Mouse (Mus musculus) brain, embryonic 14.5 days (tissue): ENCODE measurements around the gene Plekhb2.

Experiments
- CTCF ChIP-seq: fragments of 200-500 bp; IDR thresholded peaks from 2 replicates; pipeline ENCODE4 v1.5.1; 2012; ENCODE audit warnings: inconsistent platforms, mild to moderate bottlenecking, moderate library complexity, borderline replicate concordance; ENCODE audit not compliant: insufficient read depth, insufficient read length; ENCODE audit errors: extremely low read depth
- POLR2A ChIP-seq: fragments of 200-500 bp; IDR thresholded peaks from 2 replicates; pipeline ENCODE4 v1.6.1; 2012; ENCODE audit warnings: mild to moderate bottlenecking, inconsistent platforms, borderline replicate concordance; ENCODE audit not compliant: poor library complexity, insufficient read depth, insufficient read length, severe bottlenecking; ENCODE audit errors: extremely low read depth

DNA sequence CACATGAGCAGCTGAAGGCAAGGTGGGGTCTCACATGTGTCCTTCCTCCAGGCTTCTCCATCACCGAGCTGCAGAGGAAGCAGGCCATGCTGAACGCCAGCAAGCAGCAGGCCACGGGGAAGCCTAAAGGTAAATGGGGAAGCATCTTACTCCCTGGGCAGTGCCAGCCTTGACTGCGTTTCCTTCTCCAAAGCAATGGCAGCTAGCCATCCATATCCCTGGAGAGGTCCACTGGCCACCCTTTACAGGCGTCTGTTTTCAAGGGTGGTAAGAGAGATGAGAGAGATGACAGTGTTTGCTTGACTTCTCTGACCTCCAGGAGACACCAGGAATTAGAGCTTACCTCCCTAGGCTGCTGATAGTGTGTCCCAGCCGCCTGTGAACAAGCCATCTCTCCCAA lies 38.7 kb upstream of the Plekhb2 start:
- no peak for TF ChIP-seq POLR2A
- no peak for TF ChIP-seq CTCF
